Mouse (Mus musculus): ENCODE results near the gene Adamts8.

DNA sequence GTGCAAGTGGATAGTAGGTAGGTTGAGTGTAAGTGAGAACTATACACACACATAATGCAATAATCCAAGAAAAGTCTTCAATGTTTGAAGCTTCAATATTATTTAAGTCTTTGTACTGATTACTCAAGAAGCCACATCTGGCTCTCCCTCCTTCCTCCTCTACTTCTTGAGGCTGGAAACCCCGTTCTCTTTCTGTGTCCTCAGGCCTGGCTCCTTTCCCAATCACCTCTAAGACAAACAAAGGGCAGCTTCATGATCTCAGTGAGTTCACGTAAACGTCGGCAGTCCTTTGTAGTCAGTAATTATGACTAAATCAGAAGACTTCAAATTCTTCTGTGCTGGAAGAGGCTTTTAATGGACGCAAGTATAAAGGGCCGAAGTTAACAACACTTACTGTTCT, 7.5 kb upstream of the Adamts8 start:
- TF ChIP-seq POLR2A (IDR thresholded peaks at IDR 0.05; ENCODE audit: insufficient read depth, low read depth, low read length) (no peak), CTCF (IDR thresholded peaks at IDR 0.05) (no peak), EP300 (IDR thresholded peaks at IDR 0.05; ENCODE audit: insufficient read depth, low read depth, low read length) (no peak)

All from heart, adult 2 months (tissue).